ENCODE assay signal across 8 mouse cellular contexts in the genomic region with DNA sequence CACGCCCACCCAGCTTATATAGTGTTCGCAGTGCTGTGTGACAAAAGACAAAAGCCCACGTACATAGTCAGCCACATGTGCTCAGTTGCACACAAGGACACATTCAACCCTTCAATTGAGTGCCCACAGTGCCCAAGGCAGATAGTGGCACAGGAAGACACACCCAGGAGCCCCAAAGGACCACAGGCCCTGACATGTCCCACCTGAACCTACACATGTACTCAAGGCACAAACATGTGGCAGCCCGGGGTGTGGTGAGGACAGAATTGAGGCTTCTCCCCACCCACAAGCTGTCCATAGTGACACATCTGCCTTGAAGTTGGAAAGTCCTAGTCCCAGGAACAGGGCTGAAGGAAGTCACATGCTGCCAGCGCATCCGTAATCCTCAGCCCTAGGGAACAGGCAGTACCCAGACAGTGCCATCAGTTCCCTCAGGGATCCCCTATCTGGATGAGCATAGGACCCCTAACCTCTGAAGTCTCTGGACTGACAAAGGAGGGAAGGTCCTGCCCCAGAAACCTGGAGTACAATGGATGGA. TPM values are rescaled to one million over a fixed set of nuclear protein-coding genes. Genes with fewer than 3 reads are reported as not detected.
DNase-seq lines count a peak whose midpoint lies in the region; ATAC-seq and TF ChIP-seq lines count a peak whose summit lies in the region.
"Had no signal": no experiment of that assay in that cellular context is flagged by ENCODE, and none has a peak within 500 bp of the region (broad histone marks: within the 10 kb centered on the region; RNA-seq: fewer than 3 reads in every experiment).

No protein-coding gene starts in this region.

- H3K9me3 ChIP-seq in kidney, embryonic 14.5 days (ENCODE audit: control insufficient read depth, low read length): no peaks in the 10 kb centered on the region
- H3K9me3 ChIP-seq in limb, embryonic 15.5 days: no peaks in the 10 kb centered on the region

- H3K27ac ChIP-seq in kidney, embryonic 14.5 days (ENCODE audit: low read depth, low read length): peak overlapping the region; percentile 80; the same call in 1 of the 2 replicates
- H3K27ac ChIP-seq in thymus, adult 2 months (ENCODE audit: control insufficient read depth, insufficient read depth, low read length): peak overlapping the region; percentile 99
- H3K27ac ChIP-seq in limb, embryonic 15.5 days: peak overlapping the region; percentile 80

- no peak for TF ChIP-seq POLR2A in thymus, adult 2 months (IDR thresholded peaks at IDR 0.05; ENCODE audit: control insufficient read depth, extremely low read depth, insufficient read depth, low read length, poor library complexity)

- no peak for DNase-seq in kidney, postnatal 25 days
- DNase-seq in thymus, adult 2 months: no peak
- DNase-seq in thymus, adult 18-20 months: no peak
- DNase-seq in yolk sac, embryonic 10.5 days (ENCODE audit: low spot score): no peak
- DNase-seq in right cerebral cortex, adult 18-20 months: no peak

- no peak for TF ChIP-seq CTCF in thymus, adult 2 months (IDR thresholded peaks at IDR 0.05; ENCODE audit: borderline replicate concordance, control insufficient read depth, extremely low read depth, insufficient read depth, low read length, poor library complexity)

- 0 out of 2 replicates have a peak overlapping the region, but pooled peaks have one; percentile 1 for H3K4me2 ChIP-seq in kidney, embryonic 14.5 days (replicated peaks; ENCODE audit: low read depth, low read length)
- no peak overlapping the region for H3K4me2 ChIP-seq in limb, embryonic 15.5 days

- ATAC-seq in kidney, embryonic 14.5 days (ENCODE audit: low FRiP score, low TSS enrichment): no peak
- no peak for ATAC-seq in limb, embryonic 15.5 days (ENCODE audit: insufficient number of reproducible peaks, low FRiP score, low TSS enrichment, low read depth)
- ATAC-seq: Patski had no signal

- no peak overlapping the region for H3K4me3 ChIP-seq in kidney, embryonic 14.5 days (ENCODE audit: low read length)
- no peak overlapping the region for H3K4me3 ChIP-seq in thymus, adult 2 months (ENCODE audit: control insufficient read depth, insufficient read depth, low read length)
- no peak overlapping the region for H3K4me3 ChIP-seq in limb, embryonic 15.5 days

- no peaks in the 10 kb centered on the region for H3K36me3 ChIP-seq in kidney, embryonic 14.5 days (ENCODE audit: control insufficient read depth, insufficient read depth, low read length)
- H3K36me3 ChIP-seq in thymus, adult 2 months (ENCODE audit: control insufficient read depth, insufficient read depth, low read length): no peaks in the 10 kb centered on the region
- no peaks in the 10 kb centered on the region for H3K36me3 ChIP-seq in limb, embryonic 15.5 days

- no peaks in the 10 kb centered on the region for H3K27me3 ChIP-seq in kidney, embryonic 14.5 days (ENCODE audit: control insufficient read depth, insufficient read depth, low read length)
- no peaks in the 10 kb centered on the region for H3K27me3 ChIP-seq in thymus, adult 2 months (ENCODE audit: control insufficient read depth, insufficient read depth, low read length)
- no peaks in the 10 kb centered on the region for H3K27me3 ChIP-seq in limb, embryonic 15.5 days
- H3K27me3 ChIP-seq: Patski had no signal

- H3K9ac ChIP-seq in kidney, embryonic 14.5 days (ENCODE audit: low read depth, low read length): peak overlapping the region; percentile 25; the same call in 1 of the 2 replicates
- H3K9ac ChIP-seq in limb, embryonic 15.5 days: no peak overlapping the region

- 87% methylated on average over 6 of the region's 6 CpGs for WGBS in kidney, embryonic 14.5 days
- WGBS in thymus, adult 2 months: 85% methylated on average over 6 of the region's 6 CpGs
- 80% methylated on average over 6 of the region's 6 CpGs for WGBS in limb, embryonic 15.5 days

- H3K4me1 ChIP-seq in kidney, embryonic 14.5 days (ENCODE audit: control insufficient read depth, insufficient read depth, low read length): peaks cover 78% of the 10 kb centered on the region
- H3K4me1 ChIP-seq in thymus, adult 2 months (replicated peaks; ENCODE audit: control insufficient read depth, insufficient read depth, low read length): peaks cover 80% of the 10 kb centered on the region
- peaks cover 83% of the 10 kb centered on the region for H3K4me1 ChIP-seq in limb, embryonic 15.5 days

RNA-seq across cellular contexts. Expression of a gene that starts 43.1 kb away (rescaled TPM):
- polyA plus RNA-seq in kidney, embryonic 14.5 days (2014; fragmentation: Nextera tagmentation; extraction: Ambion mirVana): 103 and 143 TPM in 2 replicates
- polyA plus RNA-seq in thymus, adult 2 months (2012; rRNA removed): 163 and 186 TPM in 2 replicates
- 117 and 129 TPM in 2 replicates for polyA plus RNA-seq in limb, embryonic 15.5 days (2015; fragmentation: Nextera tagmentation; extraction: Ambion mirVana)
